24 mouse cellular contexts compared by ENCODE assay signal in the genomic region with DNA sequence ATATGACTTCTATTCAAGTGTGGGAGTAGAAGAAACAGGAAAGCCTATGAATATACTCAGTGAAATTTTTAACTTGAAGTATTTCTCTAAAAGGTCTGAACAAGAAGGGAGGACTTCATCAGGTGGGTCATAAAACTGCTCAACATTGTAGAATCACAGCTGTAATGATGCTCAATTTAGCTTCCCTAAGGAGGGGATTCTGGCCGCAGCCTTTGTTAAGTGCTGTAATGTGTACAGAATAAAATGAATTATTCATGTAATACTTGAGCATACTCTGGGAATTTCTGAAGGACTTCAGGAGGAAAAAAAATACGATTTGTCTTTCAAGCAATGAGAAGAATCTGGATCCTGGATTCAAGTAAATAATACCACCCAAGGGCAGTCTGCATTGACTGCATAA. TPM values are rescaled to one million over a fixed set of nuclear protein-coding genes. Genes with fewer than 3 reads are reported as not detected.
"Had no signal": no experiment of that assay in that cellular context is flagged by ENCODE, and none has a peak within 500 bp of the region (broad histone marks: within the 10 kb centered on the region; RNA-seq: fewer than 3 reads in every experiment).

No protein-coding gene starts in this region.

- H3K27ac ChIP-seq: intestine, embryonic 15.5 days; kidney, embryonic 15.5 days; limb, embryonic 12.5 days; limb, embryonic 15.5 days; liver, embryonic 14.5 days; macrophage; neural tube, embryonic 12.5 days; stomach, embryonic 15.5 days had no signal

- H3K4me2 ChIP-seq: intestine, embryonic 15.5 days; kidney, embryonic 15.5 days; limb, embryonic 12.5 days; limb, embryonic 15.5 days; liver, embryonic 11.5 days; lung, embryonic 14.5 days; neural tube, embryonic 12.5 days; stomach, embryonic 15.5 days had no signal

- H3K4me1 ChIP-seq: intestine, embryonic 15.5 days; kidney, embryonic 15.5 days; limb, embryonic 12.5 days; limb, embryonic 15.5 days; neural tube, embryonic 12.5 days; stomach, embryonic 15.5 days had no signal

- H3K9me3 ChIP-seq: intestine, embryonic 15.5 days; kidney, embryonic 15.5 days; limb, embryonic 12.5 days; limb, embryonic 15.5 days; neural tube, embryonic 12.5 days; stomach, embryonic 15.5 days had no signal

- H3K27me3 ChIP-seq: intestine, embryonic 15.5 days; kidney, embryonic 15.5 days; limb, embryonic 12.5 days; limb, embryonic 15.5 days; neural tube, embryonic 12.5 days; stomach, embryonic 15.5 days had no signal

- H3K9ac ChIP-seq: intestine, embryonic 15.5 days; kidney, embryonic 15.5 days; limb, embryonic 12.5 days; limb, embryonic 15.5 days; liver, embryonic 14.5 days; liver, postnatal 0 days; lung, embryonic 14.5 days; neural tube, embryonic 12.5 days; stomach, embryonic 15.5 days had no signal

- DNase-seq: kidney, adult 11 months; kidney, adult 8-10 months; kidney, postnatal 10 days; kidney, postnatal 36 days; layer of hippocampus, postnatal 36 days; left cerebral cortex, postnatal 4 days; liver, postnatal 0 days; lung, embryonic 14.5 days; right cerebral cortex, postnatal 25 days; spleen, adult 18-20 months; thymus, postnatal 25 days had no signal

- H3K4me3 ChIP-seq: intestine, embryonic 15.5 days; kidney, embryonic 15.5 days; limb, embryonic 12.5 days; limb, embryonic 15.5 days; neural tube, embryonic 12.5 days; stomach, embryonic 15.5 days had no signal

- ATAC-seq: intestine, embryonic 15.5 days; liver, postnatal 0 days; lung, postnatal 0 days had no signal

- H3K36me3 ChIP-seq: intestine, embryonic 15.5 days; kidney, embryonic 15.5 days; limb, embryonic 12.5 days; limb, embryonic 15.5 days; neural tube, embryonic 12.5 days; stomach, embryonic 15.5 days had no signal

RNA-seq across cellular contexts. Expression of gene Grik2, which starts 26.0 kb away (rescaled TPM):
- total RNA-seq: megakaryocyte, adult 5-6 weeks; neutrophil, adult 5-6 weeks had no signal
- polyA plus RNA-seq: liver, postnatal 0 days; macrophage; thymus, postnatal 0 days had no signal
